Mouse (Mus musculus): ENCODE measurements around the gene Fastkd1.
A peak's percentile ranks its signal among the peaks of the same experiment; 100 is the strongest.
"Not testable (repeated sequence)": the region's sequence is repeated elsewhere in the genome, so short reads cannot be mapped to it uniquely, and the experiment has no call there.

Fastkd1 gene

DNA sequence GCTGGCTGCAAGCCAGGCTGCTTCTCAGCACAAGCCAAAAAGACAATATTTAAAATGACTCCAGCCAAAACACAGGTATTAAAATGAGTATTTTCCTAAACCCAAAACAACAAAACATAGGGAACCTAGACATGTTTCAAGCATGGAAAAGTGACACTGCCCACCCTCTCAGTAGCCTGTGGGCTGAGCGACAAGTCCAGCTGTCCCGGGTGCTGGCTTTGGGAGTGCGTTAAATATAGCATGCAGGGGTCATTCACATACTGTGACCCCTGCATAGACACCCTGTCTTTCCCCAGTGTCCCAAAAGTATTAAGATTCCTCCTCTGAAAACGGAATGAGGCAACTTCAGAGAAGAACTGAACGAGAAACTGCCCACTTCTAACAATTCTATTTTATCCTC is 39.6 kb downstream of the Fastkd1 start:
- DNase-seq (ENCODE audit: low read depth, low spot score), result no peak

DNA sequence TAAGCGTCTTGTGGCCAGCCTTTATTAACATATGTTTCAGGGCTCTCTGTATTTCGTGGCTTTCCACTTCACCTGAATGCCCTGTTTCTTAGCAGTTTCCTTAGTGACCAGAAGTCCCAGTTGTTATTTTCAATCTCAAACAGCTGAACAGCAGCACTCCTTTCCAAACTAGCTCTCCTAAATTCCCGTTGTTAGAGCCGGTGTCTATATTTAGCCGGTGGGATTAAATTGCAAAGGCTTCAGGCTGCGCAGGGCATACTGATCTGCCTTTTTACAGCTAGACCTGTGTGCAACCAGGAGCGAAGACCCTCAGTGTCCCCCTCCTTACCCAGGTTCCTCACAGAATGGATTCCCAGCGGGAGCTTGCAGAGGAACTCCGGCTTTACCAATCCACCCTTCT is 43.5 kb downstream of the Fastkd1 start, which contains the start of gene Klhl41:
TSS of gene Klhl41 (plus strand) at position 268 of the 400 bp plus-strand sequence.
- DNase-seq (ENCODE audit: low read depth, low spot score), result no peak

DNA sequence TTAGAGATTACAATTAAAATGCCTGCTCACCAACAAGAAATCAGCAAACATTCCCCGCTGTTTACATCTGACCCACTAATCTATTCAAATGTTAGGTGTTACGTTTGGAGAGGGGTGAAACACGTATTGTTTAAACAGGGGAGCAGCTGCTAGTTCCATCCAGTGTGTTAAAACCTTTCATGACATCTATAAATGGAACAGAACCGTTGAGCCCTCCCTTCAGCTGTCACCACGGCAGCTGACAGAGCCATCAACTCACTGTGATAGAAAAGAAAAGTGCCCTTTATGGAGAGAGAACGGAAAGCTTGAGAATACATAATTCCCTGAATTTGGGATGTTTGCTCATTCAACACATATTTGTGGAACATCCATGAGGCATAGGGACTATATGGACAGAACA is 44.9 kb downstream of the Fastkd1 start:
- DNase-seq (ENCODE audit: low read depth, low spot score), result no peak

DNA sequence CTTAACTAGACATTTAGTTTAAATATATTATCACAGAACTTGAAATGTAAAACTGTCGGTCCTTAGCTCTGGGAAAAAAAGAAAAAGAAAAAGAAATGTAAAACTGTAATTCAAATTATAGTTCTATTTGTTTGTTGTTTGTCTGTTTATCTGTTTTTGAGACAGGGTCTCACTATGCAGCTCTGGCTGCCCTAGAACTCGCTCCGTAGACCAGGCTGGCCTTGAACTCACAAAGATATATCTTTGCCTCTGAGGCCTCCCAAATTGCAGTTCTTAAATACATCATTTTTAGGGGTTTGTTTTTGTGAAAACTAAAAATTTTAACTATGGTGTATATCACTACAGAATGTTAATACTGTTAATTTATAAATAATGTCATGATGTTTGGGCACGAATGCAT is 45.7 kb downstream of the Fastkd1 start:
- no peak for DNase-seq (ENCODE audit: low read depth, low spot score)

DNA sequence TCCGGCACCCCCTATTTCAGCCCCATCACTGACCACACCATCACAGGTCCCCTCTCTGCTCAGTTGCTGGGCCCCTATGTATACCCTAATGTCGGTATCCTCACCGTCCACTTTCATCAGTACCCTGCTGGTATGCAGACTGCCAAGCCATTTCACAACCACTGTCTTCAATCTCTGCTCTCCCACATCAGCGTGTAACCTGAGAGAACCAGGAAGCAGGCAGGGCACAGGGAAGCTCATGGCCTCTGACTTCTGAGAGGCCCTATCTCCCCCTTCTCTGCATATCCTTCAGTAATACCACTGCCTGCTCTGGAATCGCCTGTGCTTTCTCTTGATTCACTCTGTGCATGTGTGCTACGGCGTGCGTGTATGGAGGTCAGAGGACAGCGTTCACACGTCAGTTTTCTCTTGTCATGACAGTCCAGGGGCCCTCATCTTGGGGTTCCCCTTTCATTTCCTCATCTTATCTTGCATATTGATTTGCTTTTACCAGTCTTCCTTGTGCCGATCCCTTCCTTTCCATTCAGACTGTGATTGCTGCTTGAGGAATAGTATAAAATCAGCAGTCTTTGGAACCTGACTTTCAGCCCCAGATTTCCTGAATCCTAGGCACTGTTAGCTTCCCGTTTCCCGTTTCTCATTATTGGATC is 49.4 kb downstream of the Fastkd1 start:
- no peak for DNase-seq (ENCODE audit: low read depth, low spot score)

DNA sequence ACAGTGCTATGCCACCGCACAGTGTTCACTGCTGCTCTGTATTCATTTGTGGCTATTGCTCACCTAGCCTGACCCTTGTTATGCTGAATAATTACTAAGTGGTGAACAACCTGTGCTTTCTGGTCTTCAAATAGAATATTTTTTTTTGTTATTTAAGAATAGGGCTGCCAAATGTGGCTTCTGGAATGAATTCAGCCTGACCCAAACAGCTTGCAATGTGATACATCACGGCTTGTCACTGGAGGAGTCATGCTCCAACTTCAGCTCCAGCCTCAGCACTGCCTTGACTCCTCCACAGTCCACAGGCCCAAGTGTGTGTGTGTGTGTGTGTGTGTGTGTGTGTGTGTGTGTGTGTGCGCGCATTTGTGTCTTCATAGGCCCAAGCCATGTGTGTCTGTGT is 54.0 kb downstream of the Fastkd1 start:
- DNase-seq (ENCODE audit: low read depth, low spot score), result no peak

DNA sequence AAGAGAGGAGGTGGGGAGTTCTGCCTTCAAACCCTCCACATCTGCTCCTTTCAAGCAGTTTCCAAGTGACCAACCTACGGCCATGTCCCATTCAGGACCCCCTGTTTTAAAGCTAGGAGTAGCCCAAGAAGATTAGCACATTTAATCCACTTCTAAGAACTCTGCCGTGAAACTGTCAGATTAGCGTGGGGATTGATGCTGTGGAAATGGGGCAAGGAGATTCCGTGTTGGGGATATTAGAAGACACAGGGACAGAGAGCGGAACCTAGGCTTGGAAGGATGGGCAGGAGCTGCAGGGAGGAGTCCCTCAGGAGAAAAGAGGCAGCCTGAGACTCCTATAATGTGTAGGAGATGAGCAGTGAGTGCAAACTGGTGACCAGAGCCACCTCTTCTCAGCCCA is 63.6 kb downstream of the Fastkd1 start:
- no peak for DNase-seq (ENCODE audit: low read depth, low spot score)

DNA sequence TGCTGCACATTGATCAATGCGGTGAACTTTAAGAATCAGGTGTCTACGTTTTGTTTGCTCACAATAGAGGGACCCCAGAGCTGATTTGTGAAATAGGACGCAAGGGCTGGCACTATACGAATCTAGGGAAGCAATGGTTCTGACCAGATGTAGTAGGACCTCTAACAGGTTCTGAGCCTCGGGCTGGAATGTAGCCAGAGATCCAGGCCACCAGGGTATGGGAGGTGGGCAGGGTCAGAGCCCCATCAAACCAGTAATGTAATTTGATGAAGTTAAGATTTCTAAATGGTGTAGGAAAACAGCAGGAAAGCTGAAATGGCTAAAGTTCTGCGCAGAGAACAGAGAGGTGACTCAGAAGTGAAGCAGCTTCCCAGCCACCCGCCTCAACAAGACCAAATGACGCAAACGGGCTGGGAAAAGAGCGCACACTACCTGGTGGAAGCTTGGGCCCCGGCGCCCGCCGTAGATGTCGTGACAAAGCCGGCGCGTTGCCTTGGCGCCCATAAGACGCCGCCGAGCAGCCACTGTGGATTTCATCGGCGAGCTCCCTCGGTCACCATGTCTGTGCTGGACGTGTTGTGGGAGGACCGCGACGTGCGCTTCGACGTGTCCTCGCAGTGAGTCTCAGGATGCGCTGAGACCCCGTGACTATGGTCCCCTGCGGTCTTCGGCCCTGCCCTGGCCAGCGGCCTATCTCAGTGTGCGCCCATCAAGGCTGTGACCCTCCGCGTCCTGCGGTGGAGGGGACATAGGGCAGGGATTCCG is 66.4 kb downstream of the Fastkd1 start, which contains the start of gene Bbs5:
TSS of gene Bbs5 (plus strand) at position 446 of the 765 bp plus-strand sequence.
- peak; percentile 93 for DNase-seq (ENCODE audit: low read depth, low spot score)

DNA sequence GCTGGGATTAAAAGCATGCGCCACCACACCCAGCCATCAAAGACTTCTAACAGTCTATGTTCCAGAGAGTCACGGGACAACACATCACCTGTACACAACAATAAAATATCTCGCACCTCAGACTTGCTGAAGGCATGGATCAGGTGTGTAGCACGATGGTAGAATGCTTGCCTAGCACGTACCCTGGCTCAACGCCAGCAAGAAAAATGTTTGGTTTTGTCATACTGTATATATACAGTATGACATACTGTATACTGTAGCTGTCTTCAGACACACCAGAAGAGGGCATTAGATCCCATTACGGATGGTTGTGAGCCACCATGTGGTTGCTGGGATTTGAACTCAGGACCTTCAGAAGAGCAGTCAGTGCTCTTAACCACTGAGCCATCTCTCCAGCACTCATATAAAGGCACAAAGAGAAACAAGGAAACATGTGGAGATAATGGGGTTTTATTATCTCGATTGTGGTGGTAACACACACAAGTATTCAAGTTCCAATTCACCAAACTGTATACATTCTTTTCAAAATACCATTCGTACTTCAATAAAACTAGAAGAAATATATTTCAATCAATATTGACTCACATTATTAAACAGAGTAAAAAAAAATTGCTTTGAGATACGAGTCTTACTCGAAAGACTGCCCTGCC is 68.2 kb downstream of the Fastkd1 start:
- DNase-seq (ENCODE audit: low read depth, low spot score), result no peak

DNA sequence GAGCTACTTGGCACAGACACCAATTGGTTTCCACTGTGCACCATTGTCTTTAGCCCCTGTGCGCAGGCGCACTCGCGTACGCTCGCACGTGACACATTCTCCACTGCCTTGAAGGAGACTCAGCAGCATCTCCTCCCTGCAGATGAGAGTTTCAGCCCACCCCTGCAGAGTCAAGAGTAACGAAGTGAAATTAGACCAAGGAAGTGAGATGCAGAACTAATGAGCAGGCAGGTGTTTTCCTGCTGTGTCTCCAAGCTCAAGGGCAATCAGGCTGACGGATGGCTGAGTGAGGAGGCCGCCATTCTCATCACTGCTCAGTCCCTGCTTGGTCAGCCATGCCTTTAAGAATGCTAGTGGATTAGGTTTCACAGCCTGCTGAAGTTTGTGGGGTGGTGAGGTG is 73.2 kb downstream of the Fastkd1 start:
- DNase-seq (ENCODE audit: low read depth, low spot score), result peak; percentile 89

DNA sequence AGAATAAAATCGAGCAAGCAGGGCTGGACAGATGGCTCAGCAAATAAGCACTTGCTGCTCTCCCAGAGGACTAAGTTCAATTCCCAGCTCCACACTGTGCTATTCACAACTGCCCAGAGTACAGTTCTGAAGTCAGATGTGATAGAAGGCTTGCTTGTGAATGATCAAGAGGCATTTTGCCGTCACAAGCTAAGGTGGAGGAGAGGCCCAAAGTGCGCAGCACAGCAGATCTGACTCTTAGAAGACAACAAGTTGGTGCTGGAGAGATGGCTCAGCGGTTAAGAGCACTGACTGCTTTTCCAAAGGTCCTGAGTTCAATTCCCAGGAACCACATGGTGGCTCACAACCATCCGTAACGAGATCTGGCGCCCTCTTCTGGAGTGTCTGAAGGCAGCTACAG is 75.3 kb downstream of the Fastkd1 start:
- DNase-seq (ENCODE audit: low read depth, low spot score), result not testable (repeated sequence)
